Mouse (Mus musculus) layer of hippocampus, adult 6 months (tissue): ENCODE measurements around the gene Selenot. TPM values are rescaled to one million over a fixed set of nuclear protein-coding genes. Genes with fewer than 3 reads are reported as not detected.

ENCODE experiments used
- long read RNA-seq, 2 experiments: library from polyadenylated mRNA; unstranded; transcript quantifications; one replicate each; pipeline ENCODE4 v2.0.0; 2019 to 2020
- polyA plus RNA-seq: library from polyadenylated mRNA; unstranded; fragments of <200 nt; fragmentation: Nextera tagmentation; gene quantifications from 2 replicates; pipeline ENCODE4 v1.2.3, GENCODE M21; 2021

The Selenot gene
- 32.5 and 32.7 TPM in 2 replicates for polyA plus RNA-seq
- long read RNA-seq, experiment 1, transcript Selenot-201 (6 exons, 3,157 nt) = major isoform, 8 of 43 reads
- long read RNA-seq, experiment 1, partial matches to known transcripts = 2 of 43 reads
- long read RNA-seq, experiment 1, other reads (novel, unspliced or antisense) = 32 of 43 reads
- long read RNA-seq, experiment 2, transcript Selenot-201 (6 exons, 3,157 nt) = major isoform, 9 of 46 reads
- long read RNA-seq, experiment 2, partial matches to known transcripts = 0 of 46 reads
- long read RNA-seq, experiment 2, other reads (novel, unspliced or antisense) = 35 of 46 reads

GRCm38 (mm10) chr3:58576137-58577066, at the start of gene Selenot:
TSS of gene Selenot (plus strand) at chr3:58576636.

DNA sequence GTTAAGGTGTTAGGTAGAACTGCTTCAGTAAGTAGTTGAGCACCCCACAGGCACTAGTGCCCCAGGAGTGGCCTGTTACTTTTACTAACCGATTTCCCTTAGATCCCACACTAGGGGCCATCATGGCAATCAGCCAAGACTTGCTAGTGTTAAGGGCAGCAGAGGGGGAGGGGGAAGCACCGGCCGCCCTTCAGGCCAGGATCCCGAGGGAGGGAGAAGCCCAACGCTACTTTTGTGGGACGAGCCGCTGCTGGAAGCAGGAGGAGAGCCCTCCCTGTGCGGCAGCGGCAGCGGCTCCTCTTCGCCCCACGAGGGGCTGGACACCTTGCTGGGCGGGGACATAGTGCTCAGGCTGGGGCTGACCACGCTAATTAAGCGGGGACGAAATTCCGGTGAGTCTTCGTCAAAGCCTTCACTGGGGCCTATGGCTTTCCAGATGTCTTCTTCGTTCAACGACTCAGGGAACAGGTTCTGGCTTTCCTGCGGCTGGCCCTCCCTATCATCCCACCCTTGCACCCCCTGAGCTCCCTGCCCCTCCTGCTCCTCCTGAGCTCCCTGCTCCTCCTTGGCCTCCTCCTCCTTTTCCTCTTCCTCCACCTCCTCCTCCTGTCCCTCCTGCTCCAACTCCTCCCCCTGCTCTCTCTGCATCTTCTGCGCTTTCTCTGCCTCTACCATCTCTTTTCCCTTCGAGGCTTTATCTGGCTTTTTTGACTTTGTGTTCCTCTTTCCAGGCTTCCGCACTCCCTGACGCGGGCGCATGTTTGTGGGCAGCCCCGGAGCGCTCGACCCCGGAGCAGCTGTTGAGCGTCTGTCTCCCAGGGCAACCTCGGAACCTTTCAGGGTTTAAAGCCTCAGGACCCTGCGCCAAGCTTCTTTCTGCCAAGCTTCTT, 60.2 kb downstream of the Selenot start, which contains the start of gene Erich6:
Erich6 (minus strand) TSS at position 802 of the 890 bp plus-strand sequence.

Other genes starting within 250 kb of the Selenot start
- 4.0 and 4.1 TPM in 2 replicates for gene Tsc22d2, start 161.9 kb upstream of the Selenot start, polyA plus RNA-seq
- 44.5 and 46.2 TPM in 2 replicates for gene Eif2a, start 50.8 kb upstream of the Selenot start, polyA plus RNA-seq
- gene Serp1, start 50.7 kb upstream of the Selenot start, polyA plus RNA-seq = 32.6 and 37.9 TPM in 2 replicates
- 0.10 TPM in 2 replicates for gene Erich6, start 60.6 kb downstream of the Selenot start, polyA plus RNA-seq
- gene Siah2, start 115.8 kb downstream of the Selenot start, polyA plus RNA-seq = 1.3 and 1.6 TPM in 2 replicates
- 0.35 and 0.68 TPM in 2 replicates for gene Mindy4b-ps, start 245.7 kb downstream of the Selenot start, polyA plus RNA-seq